Mouse (Mus musculus) ES-Bruce4 (cell line): ENCODE results near the gene Cxcl10. TPM values are rescaled to one million over a fixed set of nuclear protein-coding genes. Genes with fewer than 3 reads are reported as not detected.
"Not testable (repeated sequence)": the region's sequence is repeated elsewhere in the genome, so short reads cannot be mapped to it uniquely, and the experiment has no call there.

Experiments
- H3K27ac ChIP-seq: 2 replicates; pipeline ENCODE4 v1.5.1; 2012; ENCODE audit warnings: low read length, inconsistent platforms; ENCODE audit not compliant: insufficient read depth
- H3K27me3 ChIP-seq: 2 replicates; pipeline ENCODE4 v1.6.1; 2012; ENCODE audit warnings: mild to moderate bottlenecking, low read length, inconsistent platforms; ENCODE audit not compliant: control insufficient read depth, poor library complexity, insufficient read depth, severe bottlenecking
- H3K36me3 ChIP-seq: 2 replicates; pipeline ENCODE4 v1.6.1; 2012; ENCODE audit warnings: inconsistent platforms, mild to moderate bottlenecking, low read length, moderate library complexity; ENCODE audit not compliant: control insufficient read depth, poor library complexity, insufficient read depth, severe bottlenecking
- H3K4me1 ChIP-seq: one replicate; pipeline ENCODE4 v1.8.1; 2011; ENCODE audit warnings: low read length; ENCODE audit not compliant: control insufficient read depth, insufficient read depth
- H3K4me3 ChIP-seq: 2 replicates; pipeline ENCODE4 v1.5.1; 2011; ENCODE audit warnings: low read depth, mild to moderate bottlenecking, low read length
- H3K9ac ChIP-seq: 2 replicates; pipeline ENCODE4 v1.6.1; 2012; ENCODE audit warnings: low read depth, mild to moderate bottlenecking, inconsistent platforms; ENCODE audit not compliant: poor library complexity, severe bottlenecking
- H3K9me3 ChIP-seq: replicated peaks from 2 replicates; pipeline ENCODE4 v1.6.1; 2012; ENCODE audit warnings: mild to moderate bottlenecking, low read length, inconsistent platforms; ENCODE audit not compliant: control insufficient read depth, poor library complexity, insufficient read depth, severe bottlenecking
- CTCF ChIP-seq: IDR thresholded peaks from one replicate; pipeline ENCODE4 v1.8.1; 2011; ENCODE audit warnings: low read depth, low read length
- EP300 ChIP-seq: IDR thresholded peaks from 2 replicates; pipeline ENCODE4 v1.6.1; 2011; ENCODE audit warnings: low read depth, low read length; ENCODE audit not compliant: insufficient read depth
- POLR2A ChIP-seq: IDR thresholded peaks from one replicate; pipeline ENCODE4 v1.8.1; 2011; ENCODE audit warnings: low read length; ENCODE audit not compliant: insufficient read depth
- polyA plus RNA-seq: library from polyadenylated mRNA; stranded (reverse); fragments of >200 nt; gene quantifications from 2 replicates; pipeline ENCODE4 v1.2.4, GENCODE M21; 2011; ENCODE audit warnings: low read depth; ENCODE audit not compliant: missing spikeins, insufficient read depth, insufficient read length

Cxcl10 gene
- polyA plus RNA-seq, 1 experiment: 11.7 TPM

DNA sequence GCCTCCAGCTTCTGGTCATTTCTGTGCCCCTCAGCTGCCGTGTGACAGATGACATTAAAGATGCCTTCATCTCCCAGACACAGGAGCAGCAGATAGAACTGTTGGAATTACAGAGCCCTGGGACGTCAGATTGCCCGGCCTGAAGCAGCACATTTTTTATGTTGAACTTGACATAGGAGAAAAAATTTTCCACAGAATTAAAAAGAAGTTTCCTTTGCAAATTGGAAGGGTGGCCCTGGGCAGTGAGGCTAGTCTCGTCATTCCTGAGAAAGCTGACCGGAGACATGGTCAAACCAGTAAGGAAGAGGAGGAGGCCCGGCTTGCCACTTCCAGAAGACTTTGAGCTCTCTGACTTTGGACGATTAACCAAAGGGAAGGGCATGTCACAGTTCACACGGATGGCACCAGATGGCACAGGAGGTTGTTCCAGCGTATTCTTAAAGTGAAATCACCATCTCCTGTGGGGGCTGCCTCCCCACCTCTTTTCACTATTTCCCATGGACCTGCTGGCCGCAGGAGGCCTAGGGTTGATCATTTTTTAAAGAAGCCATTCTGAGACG lies 16.5 kb upstream of the Cxcl10 start:
- TF ChIP-seq POLR2A (no peak), EP300 (no peak), CTCF (no peak)
- Histone ChIP-seq H3K36me3 (no peaks in the 10 kb centered on the region), H3K4me3 (no peak overlapping the region), H3K4me1 (no peaks in the 10 kb centered on the region), H3K27me3 (no peaks in the 10 kb centered on the region), H3K9ac (no peak overlapping the region), H3K9me3 (no peaks in the 10 kb centered on the region), H3K27ac (no peak overlapping the region)

DNA sequence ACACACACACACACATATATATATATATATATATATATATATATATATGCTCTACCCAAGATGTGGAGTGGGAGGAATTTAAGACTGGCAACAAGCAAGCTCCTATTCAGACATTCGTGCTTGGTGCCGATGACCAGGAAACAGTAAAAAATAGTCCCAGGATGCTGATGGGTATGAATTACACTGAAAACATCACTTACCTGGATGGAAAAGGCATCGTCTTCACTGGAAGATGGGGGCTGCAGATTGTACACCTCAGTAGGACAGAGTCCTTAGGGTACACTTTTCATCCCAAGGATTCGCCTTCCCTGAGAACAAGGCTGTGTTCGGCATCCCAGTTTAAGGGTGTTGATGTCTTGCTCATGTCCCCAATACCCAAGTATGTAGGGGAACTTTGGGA lies 15.3 kb upstream of the Cxcl10 start:
- TF ChIP-seq CTCF (no peak), EP300 (no peak), POLR2A (no peak)
- Histone ChIP-seq H3K9ac (no peak overlapping the region), H3K36me3 (no peaks in the 10 kb centered on the region), H3K27me3 (no peaks in the 10 kb centered on the region), H3K27ac (no peak overlapping the region), H3K4me1 (no peaks in the 10 kb centered on the region), H3K4me3 (no peak overlapping the region), H3K9me3 (no peaks in the 10 kb centered on the region)

DNA sequence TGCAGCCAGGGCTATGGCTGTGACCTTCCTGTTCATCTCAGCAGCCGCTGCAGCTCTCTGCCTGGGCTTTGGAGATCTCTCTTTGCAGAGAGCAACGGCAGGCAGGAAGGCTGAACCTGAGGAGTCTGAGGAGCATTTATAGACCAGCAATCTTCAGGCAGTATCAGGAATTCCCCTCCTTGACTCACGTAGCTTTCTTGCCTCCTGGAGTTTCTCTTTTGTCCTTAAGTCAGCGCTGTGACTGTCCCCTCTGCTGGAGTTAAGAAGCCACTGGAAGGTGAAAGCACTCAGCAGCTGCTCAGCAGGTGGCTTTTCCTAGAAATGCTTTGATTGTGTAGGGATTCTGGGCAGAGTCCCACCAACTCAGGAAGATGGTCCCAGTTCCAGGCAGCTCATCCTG lies 14.5 kb upstream of the Cxcl10 start:
- H3K27me3 ChIP-seq: no peaks in the 10 kb centered on the region
- H3K4me3 ChIP-seq: no peak overlapping the region
- no peaks in the 10 kb centered on the region for H3K36me3 ChIP-seq
- no peak overlapping the region for H3K27ac ChIP-seq
- H3K9me3 ChIP-seq: no peaks in the 10 kb centered on the region
- no peaks in the 10 kb centered on the region for H3K4me1 ChIP-seq
- no peak for TF ChIP-seq EP300
- TF ChIP-seq POLR2A: no peak
- TF ChIP-seq CTCF: no peak
- H3K9ac ChIP-seq: no peak overlapping the region

DNA sequence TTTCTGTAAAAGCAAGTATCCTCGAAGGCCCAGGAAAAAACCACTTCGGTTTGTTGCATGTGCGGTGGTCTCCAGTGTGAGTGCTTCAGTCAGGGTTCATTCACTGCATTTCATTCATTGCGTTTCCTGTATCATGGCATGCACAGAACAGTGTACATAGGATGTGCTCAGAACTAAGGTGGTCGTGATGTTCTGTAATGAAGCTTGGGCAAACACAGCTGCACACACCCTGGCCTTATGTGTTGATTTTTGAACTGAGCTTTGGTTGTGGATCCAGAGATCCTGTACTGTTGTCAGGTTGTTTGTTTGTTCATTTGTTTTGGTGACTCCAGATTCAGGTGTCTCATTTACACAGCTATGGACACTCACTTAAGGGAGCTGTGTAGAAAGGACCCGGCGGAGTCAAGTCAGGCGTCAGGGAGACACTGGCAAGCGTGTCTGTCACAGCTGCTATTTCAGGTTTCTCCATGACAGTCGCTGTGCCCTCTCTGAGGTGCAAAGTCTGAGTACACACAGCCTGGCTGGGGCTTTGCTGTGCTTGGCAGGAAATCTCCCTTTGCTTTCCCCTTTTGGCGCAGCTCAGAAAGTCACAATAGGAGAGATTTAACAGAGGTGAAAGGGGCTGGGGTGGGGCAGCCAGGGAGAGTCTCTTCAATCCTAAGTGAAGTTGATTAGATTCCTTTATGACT lies 10.2 kb upstream of the Cxcl10 start:
- no peak overlapping the region for H3K9ac ChIP-seq
- H3K4me1 ChIP-seq: peaks cover 2% of the 10 kb centered on the region
- no peaks in the 10 kb centered on the region for H3K27me3 ChIP-seq
- no peaks in the 10 kb centered on the region for H3K9me3 ChIP-seq
- TF ChIP-seq EP300 (no peak), POLR2A (no peak), CTCF (no peak)
- H3K36me3 ChIP-seq: no peaks in the 10 kb centered on the region
- H3K27ac ChIP-seq: no peak overlapping the region
- no peak overlapping the region for H3K4me3 ChIP-seq

DNA sequence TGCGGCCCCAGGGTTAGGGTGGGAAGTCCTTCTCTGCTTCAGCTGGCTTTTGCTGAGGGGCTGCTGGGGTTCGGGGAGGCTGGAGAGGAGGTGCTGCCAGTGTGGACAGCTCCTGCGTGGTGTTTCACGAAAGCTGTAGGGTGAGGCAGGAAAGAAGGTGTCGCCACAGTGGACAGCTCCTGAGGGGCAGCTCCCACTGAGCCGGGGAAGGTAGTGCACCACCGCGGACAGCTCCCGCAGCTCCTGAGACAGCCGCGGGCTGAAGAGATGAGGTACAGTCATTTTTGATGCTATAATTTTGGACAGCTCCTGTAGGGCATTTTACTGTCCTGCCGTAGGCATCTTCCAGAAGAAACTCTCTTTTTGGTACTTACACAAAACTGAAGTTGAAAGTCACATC lies 9.3 kb upstream of the Cxcl10 start:
- H3K4me3 ChIP-seq: no peak overlapping the region
- H3K36me3 ChIP-seq: no peaks in the 10 kb centered on the region
- H3K27ac ChIP-seq: no peak overlapping the region
- TF ChIP-seq CTCF (no peak), EP300 (0 out of 2 replicates have a peak, but pooled peaks have one; percentile 24)
- peaks cover 2% of the 10 kb centered on the region for H3K4me1 ChIP-seq
- no peaks in the 10 kb centered on the region for H3K9me3 ChIP-seq
- H3K27me3 ChIP-seq: no peaks in the 10 kb centered on the region
- no peak overlapping the region for H3K9ac ChIP-seq

DNA sequence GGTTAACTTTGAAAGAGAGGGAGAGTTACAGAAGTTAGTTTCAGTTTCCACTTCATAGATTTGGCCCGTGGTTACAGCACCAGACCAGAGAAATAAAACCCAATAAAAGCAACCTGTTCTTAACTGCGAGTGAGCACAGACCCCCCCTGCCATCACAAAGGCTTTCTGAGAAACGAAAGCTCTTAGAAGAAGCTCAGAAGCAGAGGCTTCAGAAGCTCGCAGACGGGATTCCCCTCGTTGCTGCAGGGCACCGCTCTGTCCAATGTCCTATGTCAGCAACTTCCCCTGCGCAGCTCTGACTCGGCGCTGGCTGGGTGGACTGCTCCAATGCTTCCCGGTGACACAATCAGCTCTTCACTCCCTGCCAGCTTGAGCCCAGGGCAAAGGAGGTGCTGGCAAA lies 4.8 kb upstream of the Cxcl10 start:
- Histone ChIP-seq H3K27ac (no peak overlapping the region), H3K27me3 (no peaks in the 10 kb centered on the region), H3K4me3 (no peak overlapping the region), H3K9me3 (no peaks in the 10 kb centered on the region), H3K4me1 (peaks cover 2% of the 10 kb centered on the region), H3K9ac (no peak overlapping the region), H3K36me3 (no peaks in the 10 kb centered on the region)
- TF ChIP-seq EP300 (no peak), CTCF (no peak), POLR2A (no peak)

DNA sequence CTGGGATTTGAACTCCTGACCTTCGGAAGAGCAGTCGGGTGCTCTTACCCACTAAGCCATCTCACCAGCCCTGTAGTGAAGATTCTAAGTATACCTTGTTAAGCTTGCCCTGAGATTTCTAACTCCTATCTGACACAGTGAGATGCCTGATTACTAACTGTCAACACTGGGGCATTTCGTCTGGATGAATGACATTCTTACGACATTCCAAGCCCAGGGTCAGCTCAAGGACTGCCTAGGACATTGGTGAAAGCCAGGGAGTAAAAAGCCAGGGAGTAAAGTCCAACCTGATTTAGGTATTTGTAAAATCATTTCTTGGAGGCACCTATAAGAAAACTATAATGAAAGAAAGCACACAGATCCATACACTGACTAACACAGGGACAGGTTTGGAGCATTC lies 4.0 kb upstream of the Cxcl10 start:
- not testable (repeated sequence) for H3K4me1 ChIP-seq, H3K4me3 ChIP-seq, H3K27ac ChIP-seq, H3K27me3 ChIP-seq, H3K9ac ChIP-seq, H3K9me3 ChIP-seq, H3K36me3 ChIP-seq
